Mouse (Mus musculus) forebrain, embryonic 11.5 days (tissue): Measurements from ENCODE around the gene Cbs. TPM values are rescaled to one million over a fixed set of nuclear protein-coding genes. Genes with fewer than 3 reads are reported as not detected.
"Not testable (repeated sequence)": the region's sequence is repeated elsewhere in the genome, so short reads cannot be mapped to it uniquely, and the experiment has no call there.

ENCODE experiments used
- ATAC-seq: fragments of 200-750 bp; cut with Nextera tagmentation; replicated peaks from 2 replicates; pipeline ENCODE4 v1.8.0; 2017; ENCODE audit warnings: moderate TSS enrichment; ENCODE audit not compliant: low FRiP score
- DNase-seq: peaks from one replicate; pipeline ENCODE4 v3.0.0-alpha.2; 2017; ENCODE audit warnings: low spot score
- H3K27ac ChIP-seq: fragments of 300-500 bp; sonication (generic); 2 replicates; pipeline ENCODE4 v1.5.1; 2014; ENCODE audit warnings: low read depth, low read length
- H3K27me3 ChIP-seq: fragments of 300-500 bp; sonication (generic); 2 replicates; pipeline ENCODE4 v1.6.1; 2014; ENCODE audit warnings: mild to moderate bottlenecking, low read length, mixed read lengths; ENCODE audit not compliant: control insufficient read depth, insufficient read depth
- H3K36me3 ChIP-seq: fragments of 300-500 bp; sonication (generic); 2 replicates; pipeline ENCODE4 v1.6.1; 2014; ENCODE audit warnings: mild to moderate bottlenecking, low read length, moderate library complexity, mixed read lengths; ENCODE audit not compliant: control insufficient read depth, insufficient read depth
- H3K4me1 ChIP-seq: fragments of 300-500 bp; sonication (generic); replicated peaks from 2 replicates; pipeline ENCODE4 v1.6.1; 2014; ENCODE audit warnings: low read length, mixed read lengths; ENCODE audit not compliant: control insufficient read depth, insufficient read depth
- H3K4me2 ChIP-seq: fragments of 300-500 bp; sonication (generic); 2 replicates; pipeline ENCODE4 v1.6.1; 2014; ENCODE audit warnings: low read depth, mild to moderate bottlenecking, low read length, moderate library complexity, mixed read lengths; ENCODE audit not compliant: severe bottlenecking
- H3K4me3 ChIP-seq: fragments of 300-500 bp; sonication (generic); 2 replicates; pipeline ENCODE4 v1.5.1; 2014; ENCODE audit warnings: low read depth, low read length
- H3K9ac ChIP-seq: fragments of 300-500 bp; sonication (generic); 2 replicates; pipeline ENCODE4 v1.6.1; 2014; ENCODE audit warnings: low read length
- H3K9me3 ChIP-seq: fragments of 300-500 bp; sonication (generic); 2 replicates; pipeline ENCODE4 v1.6.1; 2016; ENCODE audit warnings: low read length, mixed read lengths; ENCODE audit not compliant: control insufficient read depth
- WGBS: fragments of 180-500 bp; shearing (Covaris S2); extraction: QIAGEN DNeasy Blood & Tissue Kit; methylation state at CpG from one replicate; pipeline ENCODE4 v1.1.7; 2014; 5-methylcytosine and 5-hydroxymethylcytosine counted together
- polyA plus RNA-seq: library from polyadenylated mRNA; unstranded; fragments of >200 nt; fragmentation: Nextera tagmentation; extraction: Ambion mirVana; gene quantifications from 2 replicates; pipeline ENCODE4 v1.2.1, GENCODE M21; 2014

The Cbs gene
- polyA plus RNA-seq, 1 experiment from 2014 or later: 1.4 TPM

DNA sequence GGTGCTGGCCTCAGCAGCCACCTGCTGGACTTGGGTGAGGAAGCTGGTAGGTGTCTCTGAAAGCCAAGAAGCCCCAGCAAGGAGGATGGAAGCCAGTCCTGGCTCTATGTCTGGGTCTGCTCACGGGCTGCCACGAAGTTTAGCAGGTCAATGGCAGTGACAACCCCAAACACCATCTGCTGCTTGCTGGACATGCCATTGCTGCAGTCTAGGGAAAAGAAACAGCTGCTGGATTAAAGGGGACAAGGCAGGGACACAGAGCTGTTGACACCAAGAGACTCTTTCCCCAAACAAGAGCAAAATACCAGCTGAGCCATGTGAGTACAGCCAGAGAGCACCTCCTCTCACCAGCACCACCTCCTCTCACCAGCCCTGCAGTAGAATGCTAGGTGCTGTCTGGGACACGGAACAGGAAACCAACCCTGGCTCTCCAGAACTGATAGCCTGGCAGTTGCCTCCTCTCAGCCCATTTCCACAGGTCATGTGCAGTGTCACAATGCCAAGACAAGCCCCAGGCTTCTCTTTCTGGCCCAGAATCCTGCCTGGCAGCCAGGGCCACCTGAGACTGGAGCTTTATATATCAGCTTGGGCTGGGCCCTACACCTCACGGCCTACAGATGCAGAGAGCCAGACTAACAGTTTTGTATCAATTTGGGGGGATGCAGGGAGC, 23.8 kb downstream of the Cbs start:
- DNase-seq (no peak), ATAC-seq (no peak)
- H3K27me3 ChIP-seq: no peaks in the 10 kb centered on the region
- no peak overlapping the region for H3K4me3 ChIP-seq
- no peaks in the 10 kb centered on the region for H3K36me3 ChIP-seq
- H3K4me1 ChIP-seq: no peaks in the 10 kb centered on the region
- H3K4me2 ChIP-seq: no peak overlapping the region
- no peak overlapping the region for H3K27ac ChIP-seq
- H3K9ac ChIP-seq: no peak overlapping the region
- WGBS: 81% methylated on average over 4 of the region's 4 CpGs
- H3K9me3 ChIP-seq: no peaks in the 10 kb centered on the region

DNA sequence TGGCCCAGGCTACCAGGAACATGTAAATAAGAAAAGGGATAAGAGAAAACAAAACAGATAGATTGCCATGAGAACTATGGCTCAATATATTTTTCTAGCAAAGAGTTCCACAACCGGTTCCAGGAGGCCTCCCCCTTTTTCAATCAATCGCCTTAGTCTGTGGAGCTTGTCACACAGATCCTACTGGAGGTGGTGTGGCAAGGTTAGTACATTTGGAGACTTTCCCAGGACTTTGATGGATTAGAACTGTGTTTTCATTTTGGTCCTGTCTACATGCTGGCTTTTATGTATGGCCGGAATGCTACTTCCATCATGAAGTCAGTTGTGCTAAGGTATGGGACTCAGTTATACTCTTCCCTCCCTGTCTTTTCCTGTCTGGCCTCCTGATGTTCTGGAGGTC, 27.1 kb downstream of the Cbs start:
- no peak for ATAC-seq
- H3K4me1 ChIP-seq: no peaks in the 10 kb centered on the region
- H3K36me3 ChIP-seq: no peaks in the 10 kb centered on the region
- no peak for DNase-seq
- H3K4me2 ChIP-seq: no peak overlapping the region
- H3K27me3 ChIP-seq: no peaks in the 10 kb centered on the region
- WGBS: 92% methylated on average over 3 of the region's 3 CpGs
- H3K9me3 ChIP-seq: no peaks in the 10 kb centered on the region
- H3K9ac ChIP-seq: no peak overlapping the region
- H3K4me3 ChIP-seq: no peak overlapping the region
- no peak overlapping the region for H3K27ac ChIP-seq

DNA sequence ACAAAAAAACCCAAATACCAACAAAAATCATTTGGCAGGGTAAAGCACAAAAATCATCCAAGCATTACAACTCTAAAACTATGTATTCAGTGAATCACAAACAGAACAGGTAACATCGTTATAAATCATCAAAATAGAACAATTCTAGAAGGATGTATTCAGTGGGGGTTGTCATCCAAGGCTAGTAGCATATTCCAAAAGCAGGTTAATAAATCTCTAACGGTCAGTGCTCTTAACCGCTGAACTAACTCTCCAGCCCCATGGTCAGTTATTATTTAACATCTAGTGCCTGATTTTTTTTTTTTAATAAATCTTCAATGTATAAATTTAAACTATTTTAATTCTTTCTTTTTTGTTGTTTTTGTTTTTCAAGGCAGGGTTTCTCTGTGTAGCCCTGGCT, 27.9 kb downstream of the Cbs start:
- not testable (repeated sequence) for H3K27me3 ChIP-seq, H3K36me3 ChIP-seq, H3K9me3 ChIP-seq, ATAC-seq, DNase-seq, H3K9ac ChIP-seq, H3K27ac ChIP-seq, H3K4me2 ChIP-seq, H3K4me3 ChIP-seq, H3K4me1 ChIP-seq
- WGBS: 89% methylated on average over 3 of the region's 3 CpGs

DNA sequence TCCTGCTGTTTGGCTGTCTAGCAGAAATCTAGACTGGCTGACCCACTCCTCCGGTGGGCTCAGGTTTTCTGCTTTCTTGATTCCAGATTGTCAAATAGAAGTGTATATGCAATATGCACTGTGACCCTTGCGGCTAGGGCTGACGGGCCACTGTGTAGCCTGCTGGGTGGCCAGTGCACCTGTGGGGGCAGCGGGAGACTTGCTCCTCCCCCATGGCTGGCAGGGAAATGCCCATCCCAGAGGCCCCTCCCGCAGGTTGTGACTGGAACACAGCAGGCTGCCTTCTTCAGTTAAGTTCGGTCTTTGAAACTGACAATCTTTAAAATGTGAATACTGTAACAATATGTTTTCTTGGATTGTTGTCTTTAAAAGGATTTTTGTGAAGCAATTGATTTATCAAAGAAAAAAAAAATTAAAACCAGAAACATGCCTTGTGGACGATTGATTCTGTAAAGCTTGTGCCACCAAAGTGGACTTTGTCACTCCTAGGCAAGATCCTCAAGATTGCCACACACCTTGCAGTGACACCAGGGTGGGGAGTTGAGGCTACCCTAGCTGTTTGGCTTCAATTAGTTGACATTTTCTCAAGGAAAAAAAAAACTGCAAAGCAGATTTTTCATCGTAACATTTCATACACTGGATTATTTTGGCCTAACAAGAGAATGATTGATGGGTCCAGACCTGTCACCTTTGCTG, 29.6 kb downstream of the Cbs start:
- H3K27ac ChIP-seq: no peak overlapping the region
- 83% methylated on average over 8 of the region's 8 CpGs for WGBS
- no peak overlapping the region for H3K4me3 ChIP-seq
- ATAC-seq (no peak), DNase-seq (no peak)
- H3K9me3 ChIP-seq: no peaks in the 10 kb centered on the region
- no peaks in the 10 kb centered on the region for H3K27me3 ChIP-seq
- H3K9ac ChIP-seq: no peak overlapping the region
- no peaks in the 10 kb centered on the region for H3K36me3 ChIP-seq
- H3K4me1 ChIP-seq: no peaks in the 10 kb centered on the region
- H3K4me2 ChIP-seq: no peak overlapping the region

DNA sequence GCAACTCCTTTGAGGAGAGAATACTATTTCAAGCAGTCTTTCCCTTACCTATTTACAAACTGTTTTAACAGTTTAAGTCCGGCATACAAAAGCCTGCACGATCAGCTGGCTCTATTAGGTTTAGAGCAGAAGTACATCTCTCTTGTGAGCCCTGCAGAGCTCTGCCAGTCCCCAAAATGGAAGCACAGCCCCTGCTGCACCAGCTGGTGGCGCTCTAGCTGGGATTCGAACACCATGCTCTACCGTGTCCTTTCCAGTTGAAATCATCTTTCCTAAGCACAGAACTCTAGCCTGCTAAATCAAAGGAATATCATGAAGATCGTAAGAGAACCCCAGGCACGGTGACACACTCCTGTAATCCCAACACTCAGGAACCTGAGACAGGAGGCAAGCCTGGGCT, 30.6 kb downstream of the Cbs start:
- H3K4me2 ChIP-seq: no peak overlapping the region
- WGBS: 77% methylated on average over 7 of the region's 7 CpGs
- H3K9ac ChIP-seq: no peak overlapping the region
- H3K27ac ChIP-seq: no peak overlapping the region
- no peaks in the 10 kb centered on the region for H3K36me3 ChIP-seq
- H3K4me1 ChIP-seq: no peaks in the 10 kb centered on the region
- no peak for DNase-seq
- H3K4me3 ChIP-seq: no peak overlapping the region
- H3K9me3 ChIP-seq: no peaks in the 10 kb centered on the region
- no peaks in the 10 kb centered on the region for H3K27me3 ChIP-seq
- ATAC-seq: no peak

DNA sequence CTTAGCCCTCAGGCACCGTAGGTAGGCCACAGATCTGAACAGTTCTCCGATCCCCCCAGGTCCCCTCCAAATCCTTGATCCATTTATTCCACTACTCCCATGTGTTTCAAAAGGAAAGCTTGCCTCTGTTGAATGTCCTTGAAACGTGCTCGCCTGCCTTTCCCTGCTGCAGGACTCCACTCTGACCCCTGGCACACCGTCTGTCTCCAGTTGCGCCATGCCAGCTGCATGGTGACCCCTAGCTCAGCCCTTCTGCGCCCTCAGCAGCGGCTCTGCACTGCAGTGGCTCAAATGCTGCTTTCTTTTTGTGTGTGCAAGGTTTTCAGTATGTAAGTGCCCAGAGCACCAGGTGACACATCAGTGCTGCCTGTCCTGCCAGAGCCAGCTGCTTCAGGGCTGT, 38.4 kb downstream of the Cbs start:
- H3K4me2 ChIP-seq: no peak overlapping the region
- H3K36me3 ChIP-seq: no peaks in the 10 kb centered on the region
- no peaks in the 10 kb centered on the region for H3K4me1 ChIP-seq
- WGBS: 88% methylated on average over 8 of the region's 8 CpGs
- no peak overlapping the region for H3K27ac ChIP-seq
- no peak overlapping the region for H3K4me3 ChIP-seq
- no peaks in the 10 kb centered on the region for H3K27me3 ChIP-seq
- ATAC-seq (no peak), DNase-seq (no peak)
- no peak overlapping the region for H3K9ac ChIP-seq
- H3K9me3 ChIP-seq: no peaks in the 10 kb centered on the region

DNA sequence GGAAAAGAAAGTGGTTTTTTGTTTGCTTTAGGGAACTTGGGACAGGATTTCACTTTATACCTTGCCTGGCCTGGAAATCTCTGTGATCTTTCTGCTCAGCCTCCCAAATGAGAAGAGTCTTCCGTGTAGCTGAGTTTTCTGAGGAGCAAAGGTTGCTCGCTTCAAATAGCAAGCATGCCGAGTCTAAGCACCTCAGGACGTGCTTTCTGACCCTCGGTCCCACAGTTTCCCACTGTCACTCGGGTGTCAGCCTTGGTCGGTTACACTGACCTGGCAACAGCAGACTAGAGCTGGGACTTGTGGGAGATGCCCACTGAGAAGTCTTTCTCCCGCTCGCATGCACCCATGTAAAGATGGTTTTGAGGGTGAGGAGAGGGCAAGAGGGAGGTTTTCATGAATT, 39.1 kb downstream of the Cbs start:
- ATAC-seq: no peak
- H3K36me3 ChIP-seq: no peaks in the 10 kb centered on the region
- H3K27ac ChIP-seq: no peak overlapping the region
- no peak overlapping the region for H3K4me3 ChIP-seq
- H3K4me2 ChIP-seq: no peak overlapping the region
- 91% methylated on average over 9 of the region's 9 CpGs for WGBS
- no peaks in the 10 kb centered on the region for H3K27me3 ChIP-seq
- no peaks in the 10 kb centered on the region for H3K9me3 ChIP-seq
- H3K4me1 ChIP-seq: no peaks in the 10 kb centered on the region
- no peak overlapping the region for H3K9ac ChIP-seq
- no peak for DNase-seq

DNA sequence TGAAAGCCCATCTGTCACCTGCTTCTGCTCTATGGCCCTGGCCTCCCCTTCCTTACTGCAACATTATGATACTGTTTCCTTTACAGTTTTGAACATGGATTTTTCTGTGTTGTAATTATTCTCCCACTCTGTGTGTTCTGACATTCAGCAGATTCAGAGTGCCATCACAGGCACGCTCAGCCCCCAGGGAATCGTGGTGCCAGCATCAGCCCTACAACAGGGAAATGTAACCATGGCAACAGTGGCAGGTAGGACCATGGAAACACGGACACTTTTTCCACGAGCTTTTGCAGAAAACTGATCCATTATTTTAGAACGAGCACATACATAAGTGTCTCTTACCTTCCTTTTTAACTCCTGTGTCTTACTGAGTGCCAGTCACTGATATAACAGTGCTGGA, 42.0 kb downstream of the Cbs start:
- no peak for ATAC-seq
- DNase-seq: no peak
- no peaks in the 10 kb centered on the region for H3K9me3 ChIP-seq
- no peak overlapping the region for H3K4me2 ChIP-seq
- H3K9ac ChIP-seq: no peak overlapping the region
- WGBS: 86% methylated on average over 5 of the region's 5 CpGs
- no peaks in the 10 kb centered on the region for H3K27me3 ChIP-seq
- H3K4me1 ChIP-seq: no peaks in the 10 kb centered on the region
- H3K27ac ChIP-seq: no peak overlapping the region
- H3K36me3 ChIP-seq: peaks cover 2% of the 10 kb centered on the region; the same call in 1 of the 2 replicates
- H3K4me3 ChIP-seq: no peak overlapping the region

DNA sequence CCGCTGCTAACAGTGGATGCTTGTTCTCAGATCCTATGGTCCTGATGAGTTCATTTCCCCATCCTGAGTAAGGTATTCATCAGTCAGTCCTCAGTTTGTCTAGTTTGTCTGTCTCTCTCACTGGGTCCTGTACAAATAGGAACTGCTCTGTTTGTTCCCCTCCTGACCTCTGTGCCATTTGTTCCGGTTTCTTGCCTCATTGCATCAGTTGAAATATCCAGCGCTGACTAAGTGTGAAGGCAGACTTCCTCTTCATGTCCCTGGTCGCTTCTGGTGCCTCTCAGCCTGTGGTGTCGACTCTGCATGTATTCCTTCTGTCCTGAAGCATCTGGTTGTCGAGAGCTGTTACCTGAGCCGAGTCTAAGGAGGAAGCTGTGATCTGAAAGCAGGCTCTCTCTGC, 42.4 kb downstream of the Cbs start:
- DNase-seq (no peak), ATAC-seq (no peak)
- Histone ChIP-seq H3K27ac (no peak overlapping the region), H3K9me3 (no peaks in the 10 kb centered on the region), H3K4me1 (no peaks in the 10 kb centered on the region), H3K4me2 (no peak overlapping the region), H3K27me3 (no peaks in the 10 kb centered on the region), H3K36me3 (peaks cover 2% of the 10 kb centered on the region; the same call in 1 of the 2 replicates), H3K4me3 (no peak overlapping the region), H3K9ac (no peak overlapping the region)
- 83% methylated on average over 7 of the region's 7 CpGs for WGBS
